Mouse (Mus musculus): ENCODE results near the gene Rad17. TPM values are rescaled to one million over a fixed set of nuclear protein-coding genes. Genes with fewer than 3 reads are reported as not detected.

The Rad17 gene
- total and polyA plus RNA-seq, 2 experiments = 2.5 to 12.5 TPM

DNA sequence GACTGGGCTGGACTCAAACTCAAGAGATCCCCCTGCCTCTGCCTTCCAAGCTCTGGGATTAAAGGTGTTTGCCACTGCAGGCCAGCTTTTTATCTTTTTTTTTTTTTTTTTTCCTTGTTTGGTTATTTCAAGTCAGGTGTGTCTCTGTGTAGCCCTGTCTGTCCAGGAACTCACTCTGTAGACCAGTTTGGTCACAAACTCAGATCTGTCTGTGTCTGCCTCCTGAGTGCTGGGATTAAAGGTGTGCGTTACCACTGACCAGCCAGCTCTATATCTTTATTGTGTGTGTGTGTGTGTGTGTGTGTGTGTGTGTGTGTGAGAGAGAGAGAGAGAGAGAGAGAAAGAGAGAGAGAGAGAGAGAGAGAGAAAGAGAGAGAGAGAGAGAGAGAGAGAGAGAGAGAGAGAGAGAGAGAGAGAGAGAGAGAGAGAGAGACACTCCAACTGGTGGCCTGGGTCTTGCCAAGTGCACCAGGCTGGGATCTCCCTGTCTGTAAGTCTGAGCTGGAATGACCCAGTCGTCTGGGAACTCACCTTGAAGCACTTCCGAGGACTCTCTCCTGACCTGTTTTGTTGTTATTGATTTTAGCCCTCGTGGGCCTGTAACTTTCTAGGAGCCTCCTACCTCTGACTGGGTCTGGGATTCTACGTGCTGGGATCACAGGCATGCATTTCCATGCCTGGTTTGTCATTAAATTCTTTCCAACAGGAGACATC lies 55.9 kb downstream of the Rad17 start:
- WGBS = 41% methylated on average over 5 of the region's 5 CpGs

DNA sequence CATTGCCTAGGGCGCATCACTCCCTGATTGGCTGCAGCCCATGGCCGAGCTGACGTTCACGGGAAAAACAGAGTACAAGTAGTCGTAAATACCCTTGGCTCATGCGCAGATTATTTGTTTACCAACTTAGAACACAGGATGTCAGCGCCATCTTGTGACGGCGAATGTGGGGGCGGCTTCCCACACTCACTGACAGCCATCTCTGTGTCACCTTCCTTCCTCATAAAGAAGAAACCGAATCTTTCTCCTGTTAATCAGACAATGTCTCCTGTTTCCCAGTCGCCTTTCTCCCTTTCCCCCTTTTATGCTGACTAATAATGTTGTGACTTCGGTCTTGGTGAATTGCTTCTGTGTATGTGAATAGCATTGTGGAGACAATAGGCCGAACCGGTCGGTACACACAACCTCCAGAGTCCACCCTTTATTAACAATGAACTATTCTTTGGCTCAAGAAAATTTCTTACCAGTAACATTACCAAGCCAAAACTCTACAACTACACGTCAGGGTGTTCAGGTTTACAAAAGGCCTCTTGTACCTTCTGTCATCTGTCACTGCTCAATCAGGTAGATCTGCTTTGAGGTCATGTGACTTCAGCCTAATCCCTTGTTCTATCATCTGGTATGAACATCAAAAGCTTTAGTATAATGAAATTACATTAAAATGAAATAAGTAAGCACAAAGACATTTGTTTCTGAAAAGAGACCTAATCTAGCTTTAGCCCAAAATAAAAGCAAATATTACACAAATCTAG lies 56.6 kb downstream of the Rad17 start:
- Histone ChIP-seq H3K4me3 (ENCODE audit: insufficient read depth, low read depth, low read length) (no peak overlapping the region), H3K27ac (replicated peaks; ENCODE audit: insufficient read depth, low read depth, low read length) (peak overlapping the region; percentile 17), H3K79me2 (ENCODE audit: control insufficient read depth, insufficient read depth, low read length) (no peaks in the 10 kb centered on the region), H3K27me3 (ENCODE audit: control insufficient read depth, insufficient read depth, low read length) (no peaks in the 10 kb centered on the region), H3K4me1 (ENCODE audit: control insufficient read depth, insufficient read depth, low read length) (no peaks in the 10 kb centered on the region), H3K36me3 (ENCODE audit: control insufficient read depth, insufficient read depth, low read length) (0 out of 2 replicates have a peak, but pooled peaks cover 5% of the 10 kb centered on the region), H3K9ac (ENCODE audit: low read depth, low read length) (no peak overlapping the region)
- 51% methylated on average over 12 of the region's 17 CpGs for WGBS
- DNase-seq (ENCODE audit: extremely low read depth, low read depth, low spot score) = peak; percentile 65
- TF ChIP-seq POLR2A (IDR thresholded peaks at IDR 0.05; ENCODE audit: extremely low read depth, insufficient read depth, low read length) (no peak), CTCF (IDR thresholded peaks at IDR 0.05; ENCODE audit: low read depth, low read length) (no peak)

More for the DNA sequence above, 55.9 kb downstream of the Rad17 start:
- no peak overlapping the region for H3K9ac ChIP-seq (ENCODE audit: low read depth, low read length)
- no peaks in the 10 kb centered on the region for H3K27me3 ChIP-seq (ENCODE audit: control insufficient read depth, insufficient read depth, low read length)
- no peaks in the 10 kb centered on the region for H3K4me1 ChIP-seq (ENCODE audit: control insufficient read depth, insufficient read depth, low read length)
- peaks cover 7% of the 10 kb centered on the region; the same call in 1 of the 2 replicates for H3K36me3 ChIP-seq (ENCODE audit: control insufficient read depth, insufficient read depth, low read length)
- no peak overlapping the region for H3K4me3 ChIP-seq (ENCODE audit: insufficient read depth, low read depth, low read length)
- H3K27ac ChIP-seq (replicated peaks; ENCODE audit: insufficient read depth, low read depth, low read length) = peak overlapping the region; percentile 27
- H3K79me2 ChIP-seq (ENCODE audit: control insufficient read depth, insufficient read depth, low read length) = no peaks in the 10 kb centered on the region
- TF ChIP-seq POLR2A (IDR thresholded peaks at IDR 0.05; ENCODE audit: extremely low read depth, insufficient read depth, low read length) = no peak
- TF ChIP-seq CTCF (IDR thresholded peaks at IDR 0.05; ENCODE audit: low read depth, low read length) = no peak
- DNase-seq (ENCODE audit: extremely low read depth, low read depth, low spot score) = no peak

GRCm38 (mm10) chr13:100588646-100589045 lies 62.2 kb downstream of the Rad17 start:
- Histone ChIP-seq H3K36me3 (ENCODE audit: control insufficient read depth, insufficient read depth, low read length) (peaks cover 2% of the 10 kb centered on the region; the same call in 1 of the 2 replicates), H3K4me3 (ENCODE audit: insufficient read depth, low read depth, low read length) (peak overlapping the region; percentile 3; the same call in 1 of the 2 replicates), H3K27ac (replicated peaks; ENCODE audit: insufficient read depth, low read depth, low read length) (no peak overlapping the region; the same call in 1 of the 2 replicates), H3K9ac (ENCODE audit: low read depth, low read length) (peak overlapping the region; percentile 36), H3K27me3 (ENCODE audit: control insufficient read depth, insufficient read depth, low read length) (no peaks in the 10 kb centered on the region), H3K4me1 (ENCODE audit: control insufficient read depth, insufficient read depth, low read length) (peaks cover 1% of the 10 kb centered on the region; the same call in 1 of the 2 replicates), H3K79me2 (ENCODE audit: control insufficient read depth, insufficient read depth, low read length) (no peaks in the 10 kb centered on the region)
- no peak for TF ChIP-seq POLR2A (IDR thresholded peaks at IDR 0.05; ENCODE audit: extremely low read depth, insufficient read depth, low read length)
- TF ChIP-seq CTCF (IDR thresholded peaks at IDR 0.05; ENCODE audit: low read depth, low read length) = no peak
- DNase-seq (ENCODE audit: extremely low read depth, low read depth, low spot score) = no peak
- WGBS = 79% methylated on average over 12 of the region's 12 CpGs

GRCm38 (mm10) chr13:100582144-100582543 lies 68.7 kb downstream of the Rad17 start:
- no peak overlapping the region for H3K9ac ChIP-seq (ENCODE audit: low read depth, low read length)
- H3K27me3 ChIP-seq (ENCODE audit: control insufficient read depth, insufficient read depth, low read length) = no peaks in the 10 kb centered on the region
- WGBS = 58% methylated on average over 6 of the region's 6 CpGs
- H3K27ac ChIP-seq (replicated peaks; ENCODE audit: insufficient read depth, low read depth, low read length) = no peak overlapping the region
- DNase-seq (ENCODE audit: extremely low read depth, low read depth, low spot score) = no peak
- TF ChIP-seq CTCF (IDR thresholded peaks at IDR 0.05; ENCODE audit: low read depth, low read length) = no peak
- TF ChIP-seq POLR2A (IDR thresholded peaks at IDR 0.05; ENCODE audit: extremely low read depth, insufficient read depth, low read length) = no peak
- H3K4me3 ChIP-seq (ENCODE audit: insufficient read depth, low read depth, low read length) = no peak overlapping the region
- H3K79me2 ChIP-seq (ENCODE audit: control insufficient read depth, insufficient read depth, low read length) = no peaks in the 10 kb centered on the region
- no peaks in the 10 kb centered on the region for H3K36me3 ChIP-seq (ENCODE audit: control insufficient read depth, insufficient read depth, low read length)
- 0 out of 2 replicates have a peak, but pooled peaks cover 6% of the 10 kb centered on the region for H3K4me1 ChIP-seq (ENCODE audit: control insufficient read depth, insufficient read depth, low read length)

DNA sequence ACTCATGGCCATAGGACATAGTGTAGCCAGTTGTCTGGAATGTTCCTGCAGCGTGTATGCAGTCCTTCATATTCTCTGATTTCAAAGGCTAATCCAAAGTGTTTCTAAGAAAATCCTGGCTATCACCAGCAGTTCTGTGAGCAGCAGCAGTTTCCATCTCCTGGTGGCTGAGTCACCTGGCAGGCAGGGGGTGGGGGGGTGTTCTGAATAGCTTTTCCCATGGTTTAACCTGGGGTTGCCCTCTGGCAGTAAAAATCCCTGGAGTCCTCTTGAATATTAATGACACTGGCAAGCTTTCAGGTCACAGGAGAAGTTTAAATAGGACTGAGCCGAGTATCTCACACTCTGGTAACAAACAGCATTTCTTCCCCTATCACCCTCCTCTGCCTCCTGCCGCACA lies 69.2 kb downstream of the Rad17 start:
- H3K9ac ChIP-seq (ENCODE audit: low read depth, low read length) = no peak overlapping the region
- no peak overlapping the region for H3K4me3 ChIP-seq (ENCODE audit: insufficient read depth, low read depth, low read length)
- 31% methylated on average over 3 of the region's 3 CpGs for WGBS
- H3K27ac ChIP-seq (replicated peaks; ENCODE audit: insufficient read depth, low read depth, low read length) = no peak overlapping the region
- H3K79me2 ChIP-seq (ENCODE audit: control insufficient read depth, insufficient read depth, low read length) = no peaks in the 10 kb centered on the region
- no peaks in the 10 kb centered on the region for H3K27me3 ChIP-seq (ENCODE audit: control insufficient read depth, insufficient read depth, low read length)
- H3K4me1 ChIP-seq (ENCODE audit: control insufficient read depth, insufficient read depth, low read length) = peaks cover 8% of the 10 kb centered on the region; the same call in 1 of the 2 replicates
- TF ChIP-seq CTCF (IDR thresholded peaks at IDR 0.05; ENCODE audit: low read depth, low read length) (no peak), POLR2A (IDR thresholded peaks at IDR 0.05; ENCODE audit: extremely low read depth, insufficient read depth, low read length) (no peak)
- no peaks in the 10 kb centered on the region for H3K36me3 ChIP-seq (ENCODE audit: control insufficient read depth, insufficient read depth, low read length)
- DNase-seq (ENCODE audit: extremely low read depth, low read depth, low spot score) = peak; percentile 45
